Mouse (Mus musculus) forebrain, embryonic 16.5 days (tissue): ENCODE measurements around the gene Grk5. TPM values are rescaled to one million over a fixed set of nuclear protein-coding genes. Genes with fewer than 3 reads are reported as not detected.

Source experiments
- ATAC-seq: fragments of 200-750 bp; cut with Nextera tagmentation; 2 replicates; pipeline ENCODE4 v1.8.0; 2017; ENCODE audit warnings: mild to moderate bottlenecking, moderate library complexity
- H3K27ac ChIP-seq: fragments of 300-500 bp; sonication (generic); 2 replicates; pipeline ENCODE4 v1.5.1; 2014; ENCODE audit warnings: low read length, control low read depth
- H3K27me3 ChIP-seq: fragments of 300-500 bp; sonication (generic); replicated peaks from 2 replicates; pipeline ENCODE4 v1.6.1; 2014; ENCODE audit warnings: low read length; ENCODE audit not compliant: control insufficient read depth, insufficient read depth
- H3K36me3 ChIP-seq: fragments of 300-500 bp; sonication (generic); 2 replicates; pipeline ENCODE4 v1.6.1; 2014; ENCODE audit not compliant: control insufficient read depth, insufficient read depth
- H3K4me1 ChIP-seq: fragments of 300-500 bp; sonication (generic); replicated peaks from 2 replicates; pipeline ENCODE4 v1.6.1; 2014; ENCODE audit warnings: low read length; ENCODE audit not compliant: control insufficient read depth, insufficient read depth
- H3K4me2 ChIP-seq: fragments of 300-500 bp; sonication (generic); 2 replicates; pipeline ENCODE4 v1.6.1; 2014; ENCODE audit warnings: mild to moderate bottlenecking, low read length, control low read depth
- H3K4me3 ChIP-seq: fragments of 300-500 bp; sonication (generic); replicated peaks from 2 replicates; pipeline ENCODE4 v1.5.1; 2014; ENCODE audit warnings: mild to moderate bottlenecking, low read length, control low read depth
- H3K9ac ChIP-seq: fragments of 300-500 bp; sonication (generic); replicated peaks from 2 replicates; pipeline ENCODE4 v1.6.1; 2014; ENCODE audit warnings: low read depth, low read length, control low read depth
- H3K9me3 ChIP-seq: fragments of 300-500 bp; sonication (generic); 2 replicates; pipeline ENCODE4 v1.6.1; 2016; ENCODE audit warnings: low read length; ENCODE audit not compliant: control insufficient read depth
- WGBS: fragments of 180-500 bp; shearing (Covaris S2); extraction: QIAGEN DNeasy Blood & Tissue Kit; methylation state at CpG from one replicate; pipeline ENCODE4 v1.1.7; 2014; 5-methylcytosine and 5-hydroxymethylcytosine counted together
- polyA plus RNA-seq: library from polyadenylated mRNA; unstranded; fragments of >200 nt; fragmentation: Nextera tagmentation; extraction: Ambion mirVana; gene quantifications from 2 replicates; pipeline ENCODE4 v1.2.1, GENCODE M21; 2015

The Grk5 gene
- polyA plus RNA-seq, 1 experiment from 2014 or later, result 2.4 TPM

DNA sequence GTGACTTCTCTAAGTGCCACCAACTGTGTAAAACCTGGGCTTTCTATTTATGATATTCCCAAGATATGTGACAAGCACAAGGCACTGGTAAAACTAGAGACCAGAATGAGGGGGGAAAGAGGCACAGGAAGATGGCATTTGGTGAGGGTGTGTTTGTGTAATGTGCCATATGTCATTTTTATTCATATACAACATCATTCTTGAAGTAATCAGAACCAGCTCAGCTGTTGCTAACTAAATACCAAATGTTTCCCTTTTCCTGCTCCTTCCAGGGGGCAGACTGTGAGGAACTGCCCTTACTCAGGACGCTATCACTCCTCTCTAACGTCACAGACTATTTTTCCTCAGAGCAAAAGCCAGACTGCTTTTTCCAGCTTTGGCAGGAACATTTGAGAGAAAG, 132.0 kb downstream of the Grk5 start:
- no peaks in the 10 kb centered on the region for H3K9me3 ChIP-seq
- H3K9ac ChIP-seq, result no peak overlapping the region
- H3K27me3 ChIP-seq, result no peaks in the 10 kb centered on the region
- H3K4me2 ChIP-seq, result no peak overlapping the region
- no peak overlapping the region for H3K27ac ChIP-seq
- H3K4me3 ChIP-seq, result no peak overlapping the region
- WGBS, result 61% methylated on average over 2 of the region's 2 CpGs
- ATAC-seq, result peak; percentile 65
- H3K4me1 ChIP-seq, result peaks cover 8% of the 10 kb centered on the region
- H3K36me3 ChIP-seq, result no peaks in the 10 kb centered on the region

- no peak for ATAC-seq
- Histone ChIP-seq H3K27ac (no peak overlapping the region), H3K36me3 (no peaks in the 10 kb centered on the region), H3K9ac (no peak overlapping the region), H3K9me3 (no peaks in the 10 kb centered on the region), H3K27me3 (no peaks in the 10 kb centered on the region), H3K4me2 (no peak overlapping the region), H3K4me1 (peaks cover 8% of the 10 kb centered on the region), H3K4me3 (no peak overlapping the region)
- WGBS, result 86% methylated on average over 3 of the region's 3 CpGs
Observed at GRCm38 (mm10) chr19:61021939-61022566, 132.5 kb downstream of the Grk5 start.

- Histone ChIP-seq H3K4me2 (no peak overlapping the region), H3K9me3 (no peaks in the 10 kb centered on the region), H3K4me3 (no peak overlapping the region), H3K9ac (no peak overlapping the region), H3K27me3 (no peaks in the 10 kb centered on the region), H3K27ac (no peak overlapping the region), H3K36me3 (no peaks in the 10 kb centered on the region), H3K4me1 (no peaks in the 10 kb centered on the region)
- WGBS, result 82% methylated on average over 2 of the region's 2 CpGs
- ATAC-seq, result no peak
Observed at GRCm38 (mm10) chr19:61031570-61031969, 142.0 kb downstream of the Grk5 start.

DNA sequence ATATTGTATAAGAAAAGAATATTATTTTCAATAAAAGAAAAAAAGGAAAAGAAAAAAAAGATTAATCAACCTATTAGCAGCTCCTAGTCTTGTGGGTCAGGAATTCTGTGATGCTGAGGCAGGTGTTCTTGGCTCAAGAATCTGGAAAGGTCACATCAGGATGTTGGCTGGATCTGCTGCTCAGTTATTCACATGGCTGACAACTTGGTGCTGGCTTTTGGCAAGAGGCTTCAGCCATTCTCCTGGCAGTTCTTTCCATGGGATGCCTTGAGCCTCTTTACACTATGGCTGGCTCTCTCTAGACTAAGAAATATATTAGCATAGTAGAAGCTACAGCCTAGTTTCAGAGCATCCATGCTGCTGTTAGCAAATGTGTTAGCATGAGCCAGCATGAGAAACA, 149.6 kb downstream of the Grk5 start:
- Histone ChIP-seq H3K36me3 (no peaks in the 10 kb centered on the region), H3K9me3 (no peaks in the 10 kb centered on the region), H3K27me3 (no peaks in the 10 kb centered on the region), H3K27ac (no peak overlapping the region), H3K4me3 (no peak overlapping the region), H3K9ac (no peak overlapping the region), H3K4me2 (no peak overlapping the region), H3K4me1 (no peaks in the 10 kb centered on the region)
- no peak for ATAC-seq

DNA sequence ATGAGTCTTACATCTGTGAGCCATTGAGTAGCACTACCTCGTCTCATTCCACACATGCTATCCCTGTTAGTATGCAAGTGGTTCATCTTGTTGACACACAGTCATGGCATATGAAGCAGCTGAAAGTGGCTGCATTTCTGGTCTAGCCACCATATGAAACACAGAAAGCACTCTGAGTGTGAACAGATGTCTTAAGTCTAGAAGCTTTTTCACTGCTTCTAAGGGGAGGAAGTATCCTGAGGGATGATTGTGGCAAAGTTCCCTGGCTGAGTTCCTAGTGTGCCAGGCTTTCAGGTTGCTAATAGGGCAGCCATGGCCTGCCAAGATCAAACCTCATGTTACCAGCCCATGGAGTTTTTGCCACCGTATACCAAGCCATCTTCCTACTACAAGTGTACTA, 159.1 kb downstream of the Grk5 start:
- Histone ChIP-seq H3K4me2 (no peak overlapping the region), H3K27ac (no peak overlapping the region), H3K4me1 (no peaks in the 10 kb centered on the region), H3K36me3 (no peaks in the 10 kb centered on the region), H3K4me3 (no peak overlapping the region), H3K9me3 (no peaks in the 10 kb centered on the region), H3K9ac (no peak overlapping the region), H3K27me3 (no peaks in the 10 kb centered on the region)
- 55% methylated on average over 2 of the region's 2 CpGs for WGBS
- no peak; the same call in 1 of the 2 replicates for ATAC-seq

- Histone ChIP-seq H3K27ac (no peak overlapping the region), H3K27me3 (no peaks in the 10 kb centered on the region), H3K4me2 (no peak overlapping the region), H3K9me3 (no peaks in the 10 kb centered on the region; the same call in 1 of the 2 replicates), H3K36me3 (no peaks in the 10 kb centered on the region), H3K9ac (no peak overlapping the region), H3K4me1 (no peaks in the 10 kb centered on the region), H3K4me3 (no peak overlapping the region)
- 68% methylated on average over 1 of the region's 1 CpGs for WGBS
- no peak for ATAC-seq
Observed at GRCm38 (mm10) chr19:61049413-61049812, 159.9 kb downstream of the Grk5 start.

GRCm38 (mm10) chr19:61051151-61051550, 161.6 kb downstream of the Grk5 start:
- H3K36me3 ChIP-seq, result no peaks in the 10 kb centered on the region
- H3K27me3 ChIP-seq, result no peaks in the 10 kb centered on the region
- no peak overlapping the region for H3K4me2 ChIP-seq
- H3K4me3 ChIP-seq, result no peak overlapping the region
- no peak overlapping the region for H3K9ac ChIP-seq
- 90% methylated on average over 1 of the region's 1 CpGs for WGBS
- no peak overlapping the region for H3K27ac ChIP-seq
- H3K4me1 ChIP-seq, result no peaks in the 10 kb centered on the region
- H3K9me3 ChIP-seq, result no peaks in the 10 kb centered on the region; the same call in 1 of the 2 replicates
- ATAC-seq, result no peak

DNA sequence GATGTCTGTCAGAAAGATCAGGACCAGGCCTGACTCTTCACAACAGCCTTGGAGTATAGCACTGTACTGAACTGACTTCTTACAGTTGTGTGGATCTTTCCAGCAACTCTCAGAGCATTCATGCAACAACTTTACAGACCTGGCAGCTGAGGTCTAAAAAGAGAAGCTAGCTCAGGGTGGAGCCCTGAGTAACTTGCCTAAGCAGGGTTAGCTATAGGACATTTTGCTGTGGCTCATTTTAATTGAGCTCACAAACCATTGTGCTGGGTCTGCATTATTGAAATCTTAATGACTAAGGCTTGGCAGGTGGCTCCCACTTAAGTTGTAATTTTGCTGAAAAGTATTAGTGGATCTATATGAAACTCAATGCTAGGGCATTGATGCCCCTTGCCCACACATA, 162.5 kb downstream of the Grk5 start:
- Histone ChIP-seq H3K4me2 (no peak overlapping the region), H3K4me3 (no peak overlapping the region), H3K27me3 (no peaks in the 10 kb centered on the region), H3K9ac (no peak overlapping the region), H3K4me1 (no peaks in the 10 kb centered on the region), H3K9me3 (no peaks in the 10 kb centered on the region; the same call in 1 of the 2 replicates), H3K27ac (no peak overlapping the region), H3K36me3 (no peaks in the 10 kb centered on the region)
- ATAC-seq, result no peak

GRCm38 (mm10) chr19:61052786-61053185, 163.2 kb downstream of the Grk5 start:
- no peak overlapping the region for H3K4me3 ChIP-seq
- no peaks in the 10 kb centered on the region for H3K4me1 ChIP-seq
- no peak overlapping the region for H3K9ac ChIP-seq
- H3K36me3 ChIP-seq, result no peaks in the 10 kb centered on the region
- no peak overlapping the region for H3K4me2 ChIP-seq
- H3K27me3 ChIP-seq, result no peaks in the 10 kb centered on the region
- no peaks in the 10 kb centered on the region; the same call in 1 of the 2 replicates for H3K9me3 ChIP-seq
- no peak for ATAC-seq
- H3K27ac ChIP-seq, result no peak overlapping the region
